Mouse (Mus musculus): Measurements from ENCODE around the gene Hnrnpul1. TPM values are rescaled to one million over a fixed set of nuclear protein-coding genes. Genes with fewer than 3 reads are reported as not detected.

Gene Hnrnpul1
- polyA plus RNA-seq, 2 experiments: 26.5 to 36.5 TPM

DNA sequence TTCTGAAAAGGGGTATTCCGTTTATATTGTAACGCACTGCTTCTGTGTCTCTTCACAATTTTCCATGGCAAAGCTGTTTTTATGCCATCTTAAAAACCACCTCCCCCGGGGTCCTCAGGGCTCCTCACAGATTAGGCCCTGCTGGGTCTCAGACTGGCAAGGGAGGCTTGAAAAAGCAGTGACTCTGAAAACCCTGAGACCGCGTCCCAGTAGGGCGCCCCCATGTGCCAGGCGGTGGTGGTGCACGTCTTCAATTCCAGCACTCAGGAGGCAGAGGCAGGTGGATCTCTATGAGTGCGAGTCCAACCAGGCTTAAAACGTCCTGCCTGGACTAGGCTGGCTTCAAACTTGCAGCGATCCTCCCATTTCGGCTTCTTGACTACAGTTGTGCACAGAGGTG lies 53.8 kb downstream of the Hnrnpul1 start:
- no peak overlapping the region for H3K9ac ChIP-seq (replicated peaks)
- H3K4me2 ChIP-seq (ENCODE audit: low read depth): no peak overlapping the region
- WGBS (ENCODE audit: insufficient replicate concordance): 84% methylated on average over 12 of the region's 12 CpGs
- no peaks in the 10 kb centered on the region for H3K27me3 ChIP-seq (ENCODE audit: control insufficient read depth, insufficient read depth, low read length)
- ATAC-seq (ENCODE audit: insufficient read depth) (no peak), DNase-seq (ENCODE audit: low read depth in 3 of 3, low spot score in 3 of 3) (no peak)
- peaks cover 27% of the 10 kb centered on the region for H3K36me3 ChIP-seq (replicated peaks; ENCODE audit: control insufficient read depth, insufficient read depth, low read depth)
- H3K9me3 ChIP-seq (ENCODE audit: control insufficient read depth, low read length): peaks cover 2% of the 10 kb centered on the region
- no peak overlapping the region for H3K4me3 ChIP-seq (ENCODE audit: insufficient read depth in 1 of 2, low read depth in 2 of 2, low read length in 2 of 2)
- TF ChIP-seq CTCF (IDR thresholded peaks at IDR 0.05; ENCODE audit: low read depth) (peak; percentile 70), EP300 (IDR thresholded peaks at IDR 0.05; ENCODE audit: low read depth) (no peak)
- H3K27ac ChIP-seq: no peak overlapping the region
- peaks cover 2 to 11% of the 10 kb centered on the region in 2 experiments for H3K4me1 ChIP-seq (replicated peaks; ENCODE audit: control insufficient read depth in 2 of 2, insufficient read depth in 2 of 2, low read length in 1 of 2)

DNA sequence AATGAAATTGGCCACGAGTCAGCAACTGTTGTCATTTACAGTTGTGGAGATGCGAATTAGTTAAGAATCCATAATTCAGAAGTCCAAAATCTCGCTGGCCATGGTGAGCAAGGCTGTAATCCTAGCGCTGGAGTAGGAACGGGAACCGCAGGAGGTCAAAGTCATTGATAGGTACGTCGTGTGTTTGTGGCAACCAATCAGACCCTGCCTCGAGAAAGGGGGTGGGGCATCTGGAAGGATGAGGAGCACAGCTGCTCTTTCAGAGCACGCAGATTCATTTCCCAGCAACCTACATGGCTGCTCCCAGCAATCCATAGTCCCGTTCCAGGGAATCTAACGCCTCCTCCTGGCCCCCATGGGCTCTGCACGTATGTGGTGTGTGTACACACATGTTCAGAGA lies 54.7 kb downstream of the Hnrnpul1 start:
- TF ChIP-seq CTCF (IDR thresholded peaks at IDR 0.05; ENCODE audit: low read depth) (no peak), EP300 (IDR thresholded peaks at IDR 0.05; ENCODE audit: low read depth) (no peak)
- ATAC-seq (ENCODE audit: insufficient read depth) (no peak), DNase-seq (ENCODE audit: low read depth in 3 of 3, low spot score in 3 of 3) (no peak)
- no peak overlapping the region for H3K27ac ChIP-seq
- H3K27me3 ChIP-seq (ENCODE audit: control insufficient read depth, insufficient read depth, low read length): no peaks in the 10 kb centered on the region
- H3K9ac ChIP-seq (replicated peaks): no peak overlapping the region
- 82% methylated on average over 13 of the region's 13 CpGs for WGBS (ENCODE audit: insufficient replicate concordance)
- no peak overlapping the region for H3K4me2 ChIP-seq (ENCODE audit: low read depth)
- H3K9me3 ChIP-seq (ENCODE audit: control insufficient read depth, low read length): peaks cover 2% of the 10 kb centered on the region
- peaks cover 2 to 9% of the 10 kb centered on the region in 2 experiments; a peak in 3 of 4 replicates for H3K4me1 ChIP-seq (replicated peaks; ENCODE audit: control insufficient read depth in 2 of 2, insufficient read depth in 2 of 2, low read length in 1 of 2)
- peaks cover 27% of the 10 kb centered on the region for H3K36me3 ChIP-seq (replicated peaks; ENCODE audit: control insufficient read depth, insufficient read depth, low read depth)
- H3K4me3 ChIP-seq (ENCODE audit: insufficient read depth in 1 of 2, low read depth in 2 of 2, low read length in 2 of 2): no peak overlapping the region

DNA sequence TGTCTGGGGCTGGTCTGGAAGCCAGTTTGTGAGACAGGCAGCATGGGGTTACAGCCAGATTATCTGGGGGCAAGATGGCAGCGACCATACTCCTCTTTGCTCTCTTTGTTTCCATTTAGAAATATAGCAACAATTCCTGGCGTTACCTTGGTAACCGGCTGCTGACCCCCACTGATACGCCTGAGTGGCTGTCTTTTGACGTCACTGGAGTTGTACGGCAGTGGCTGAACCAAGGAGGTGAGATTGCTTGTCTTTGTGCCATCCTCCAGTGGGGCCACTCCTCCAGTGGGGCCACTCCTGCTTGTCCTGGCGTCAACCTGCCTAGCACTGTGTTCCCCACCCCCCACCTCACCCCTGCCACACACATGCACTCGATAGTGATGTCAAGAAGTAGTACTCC lies 60.5 kb downstream of the Hnrnpul1 start:
- DNase-seq (ENCODE audit: low read depth in 3 of 3, low spot score in 3 of 3) (no peak), ATAC-seq (ENCODE audit: insufficient read depth) (no peak)
- Histone ChIP-seq H3K4me2 (ENCODE audit: low read depth) (no peak overlapping the region), H3K27me3 (ENCODE audit: control insufficient read depth, insufficient read depth, low read length) (no peaks in the 10 kb centered on the region), H3K4me1 (replicated peaks; ENCODE audit: control insufficient read depth in 2 of 2, insufficient read depth in 2 of 2, low read length in 1 of 2) (peaks cover 10 to 20% of the 10 kb centered on the region in 2 experiments), H3K9me3 (ENCODE audit: control insufficient read depth, low read length) (no peaks in the 10 kb centered on the region), H3K4me3 (ENCODE audit: insufficient read depth in 1 of 2, low read depth in 2 of 2, low read length in 2 of 2) (no peak overlapping the region), H3K9ac (replicated peaks) (no peak overlapping the region), H3K36me3 (replicated peaks; ENCODE audit: control insufficient read depth, insufficient read depth, low read depth) (peaks cover 22% of the 10 kb centered on the region), H3K27ac (no peak overlapping the region)
- TF ChIP-seq CTCF (IDR thresholded peaks at IDR 0.05; ENCODE audit: low read depth) (no peak), EP300 (IDR thresholded peaks at IDR 0.05; ENCODE audit: low read depth) (no peak)
- 72% methylated on average over 8 of the region's 8 CpGs for WGBS (ENCODE audit: insufficient replicate concordance)

DNA sequence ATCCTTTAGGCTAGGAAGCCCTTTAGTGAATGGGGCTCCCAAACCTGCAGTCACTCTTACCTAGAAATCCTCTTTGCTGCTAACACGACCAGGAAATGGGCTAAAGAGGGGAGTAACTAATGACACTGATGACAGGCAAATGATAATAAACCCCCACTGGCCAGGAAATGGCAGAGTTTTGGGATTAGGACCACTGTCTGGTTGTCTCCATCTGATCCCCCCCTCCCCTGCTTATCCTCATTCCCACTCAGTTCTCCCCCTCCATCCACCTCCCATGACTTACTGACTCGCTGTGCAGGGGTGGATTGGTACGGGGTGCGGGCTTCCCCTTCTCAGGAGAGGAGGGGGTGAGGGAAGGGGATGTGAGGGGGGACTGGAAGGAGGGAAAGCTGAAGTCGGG lies 64.5 kb downstream of the Hnrnpul1 start:
- Histone ChIP-seq H3K4me1 (replicated peaks; ENCODE audit: control insufficient read depth in 2 of 2, insufficient read depth in 2 of 2, low read length in 1 of 2) (peaks cover 19 to 28% of the 10 kb centered on the region in 2 experiments), H3K36me3 (replicated peaks; ENCODE audit: control insufficient read depth, insufficient read depth, low read depth) (peaks cover 7% of the 10 kb centered on the region), H3K27ac (peak overlapping the region; percentile 75), H3K27me3 (ENCODE audit: control insufficient read depth, insufficient read depth, low read length) (no peaks in the 10 kb centered on the region), H3K9me3 (ENCODE audit: control insufficient read depth, low read length) (no peaks in the 10 kb centered on the region), H3K4me3 (ENCODE audit: insufficient read depth in 1 of 2, low read depth in 2 of 2, low read length in 2 of 2) (peak overlapping the region; percentile 63 to 94), H3K4me2 (ENCODE audit: low read depth) (peak overlapping the region; percentile 98), H3K9ac (replicated peaks) (peak overlapping the region; percentile 81)
- 19% methylated on average over 5 of the region's 5 CpGs for WGBS (ENCODE audit: insufficient replicate concordance)
- DNase-seq (ENCODE audit: low read depth in 3 of 3, low spot score in 3 of 3): no peak
- TF ChIP-seq CTCF (IDR thresholded peaks at IDR 0.05; ENCODE audit: low read depth): no peak
- no peak for TF ChIP-seq EP300 (IDR thresholded peaks at IDR 0.05; ENCODE audit: low read depth)
- ATAC-seq (ENCODE audit: insufficient read depth): no peak

DNA sequence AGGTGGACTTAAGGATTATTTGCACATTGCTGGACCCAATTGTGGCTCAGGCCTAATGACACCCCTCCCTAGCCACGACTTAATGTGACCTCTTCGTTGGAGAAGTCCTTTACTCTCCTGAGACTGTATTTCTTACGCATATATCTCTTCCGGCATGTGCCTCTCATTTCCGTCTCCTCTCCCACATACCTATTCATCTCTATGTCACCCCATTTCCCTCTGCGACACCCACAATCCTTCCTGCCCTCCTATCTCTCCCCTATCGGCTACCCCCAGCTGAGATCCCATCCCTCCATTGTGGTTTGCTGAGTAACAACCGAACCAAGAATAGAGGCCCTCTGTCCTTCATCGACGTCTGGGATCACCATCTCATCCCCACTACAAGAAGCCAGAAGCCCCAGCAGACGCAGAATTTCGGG lies 64.9 kb downstream of the Hnrnpul1 start:
- Histone ChIP-seq H3K9me3 (ENCODE audit: control insufficient read depth, low read length) (no peaks in the 10 kb centered on the region), H3K36me3 (replicated peaks; ENCODE audit: control insufficient read depth, insufficient read depth, low read depth) (peaks cover 7% of the 10 kb centered on the region), H3K4me1 (replicated peaks; ENCODE audit: control insufficient read depth in 2 of 2, insufficient read depth in 2 of 2, low read length in 1 of 2) (peaks cover 19 to 31% of the 10 kb centered on the region in 2 experiments), H3K4me3 (ENCODE audit: insufficient read depth in 1 of 2, low read depth in 2 of 2, low read length in 2 of 2) (peak overlapping the region; percentile 63 to 94), H3K27ac (peak overlapping the region; percentile 75), H3K9ac (replicated peaks) (peak overlapping the region; percentile 81), H3K4me2 (ENCODE audit: low read depth) (peak overlapping the region; percentile 98), H3K27me3 (ENCODE audit: control insufficient read depth, insufficient read depth, low read length) (no peaks in the 10 kb centered on the region)
- DNase-seq (ENCODE audit: low read depth in 3 of 3, low spot score in 3 of 3) (peak in 1 of 3 experiments; percentile 54), ATAC-seq (ENCODE audit: insufficient read depth) (peak; percentile 42)
- WGBS (ENCODE audit: insufficient replicate concordance): 2% methylated on average over 12 of the region's 12 CpGs
- TF ChIP-seq EP300 (IDR thresholded peaks at IDR 0.05; ENCODE audit: low read depth): peak; percentile 22; the same call in 1 of the 2 replicates
- TF ChIP-seq CTCF (IDR thresholded peaks at IDR 0.05; ENCODE audit: low read depth): no peak

Data from liver, embryonic 14.5 days (tissue).